Mouse (Mus musculus) mouse trophoblast stem cell (cell line): Measurements from ENCODE around the gene Olfr1044.
"Not testable (repeated sequence)": the region's sequence is repeated elsewhere in the genome, so short reads cannot be mapped to it uniquely, and the experiment has no call there.

Source experiments
- in situ Hi-C, 2 experiments: fragments of 300-500 bp; cut with MseI, MboI; formaldehyde crosslinking; loops; 2 replicates in 1 of 2; 3 replicates in 1 of 2; pipeline ENCODE4 v1.15.1; 2025

The Olfr1044 gene

GRCm38 (mm10) chr2:86177720-86178119 is at the start of gene Olfr1044:
Gene Olfr1044 (minus strand): TSS chr2:86177820.
- in situ Hi-C loops: no loop called here

- in situ Hi-C loops: no loop called here
Measured at GRCm38 (mm10) chr2:86219214-86219613, 41.6 kb upstream of the Olfr1044 start, which contains the start of gene Olfr1046. Gene Olfr1046 (minus strand): TSS chr2:86219314.

GRCm38 (mm10) chr2:86202909-86203308 is 25.3 kb upstream of the Olfr1044 start, which contains the start of gene Olfr1045:
Gene Olfr1045 (minus strand): TSS chr2:86203009.
- in situ Hi-C loops: no loop called here

- in situ Hi-C loops: no loop called here
Measured at GRCm38 (mm10) chr2:86195863-86196262, 18.2 kb upstream of the Olfr1044 start.

- in situ Hi-C loops: no loop called here
Measured at GRCm38 (mm10) chr2:86185583-86185982, 8.0 kb upstream of the Olfr1044 start, which contains the start of gene Olfr52. Gene Olfr52 (minus strand): TSS chr2:86185683.

GRCm38 (mm10) chr2:86179950-86180349 is 2.3 kb upstream of the Olfr1044 start:
- in situ Hi-C loops: no loop called here

GRCm38 (mm10) chr2:86175422-86175821 is 2.2 kb downstream of the Olfr1044 start:
- in situ Hi-C loops: not testable (repeated sequence)

GRCm38 (mm10) chr2:86167422-86167821 is 10.2 kb downstream of the Olfr1044 start, which contains the start of gene Olfr1043:
Gene Olfr1043 (minus strand): TSS chr2:86167522.
- in situ Hi-C loops: no loop called here

- in situ Hi-C loops: no loop called here
Measured at GRCm38 (mm10) chr2:86161738-86162137, 15.9 kb downstream of the Olfr1044 start, which contains the start of gene Olfr1042. Gene Olfr1042 (minus strand): TSS chr2:86161838.

GRCm38 (mm10) chr2:86146632-86147031 is 31.0 kb downstream of the Olfr1044 start, which contains the start of gene Olfr1040:
Gene Olfr1040 (minus strand): TSS chr2:86146732.
- in situ Hi-C loops: no loop called here

GRCm38 (mm10) chr2:86135828-86136227 is 41.8 kb downstream of the Olfr1044 start, which contains the start of gene Olfr1039:
Gene Olfr1039 (minus strand): TSS chr2:86135928.
- in situ Hi-C loops: no loop called here
